Mouse (Mus musculus): ENCODE results near the gene Fam43a.

Fam43a gene

DNA sequence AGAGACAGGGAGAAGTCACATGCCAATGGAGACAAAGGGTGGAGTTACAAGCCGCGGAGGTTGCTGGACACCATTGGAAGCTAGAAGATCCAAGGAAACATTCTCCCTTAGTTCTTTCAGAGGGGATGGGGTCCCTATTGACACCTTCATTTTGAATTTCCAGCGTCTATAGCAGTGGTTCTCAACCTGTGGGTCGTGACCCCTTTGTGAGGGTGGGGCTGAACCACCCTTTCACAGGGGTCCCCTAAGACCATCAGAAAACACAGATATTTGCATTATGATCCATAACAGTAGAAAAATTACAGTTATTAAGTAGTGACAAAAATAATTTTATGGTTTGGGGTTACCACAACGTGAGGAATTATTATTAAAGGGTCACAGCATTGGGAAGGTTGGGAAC, 30.0 kb downstream of the Fam43a start:
- no peak for DNase-seq

DNA sequence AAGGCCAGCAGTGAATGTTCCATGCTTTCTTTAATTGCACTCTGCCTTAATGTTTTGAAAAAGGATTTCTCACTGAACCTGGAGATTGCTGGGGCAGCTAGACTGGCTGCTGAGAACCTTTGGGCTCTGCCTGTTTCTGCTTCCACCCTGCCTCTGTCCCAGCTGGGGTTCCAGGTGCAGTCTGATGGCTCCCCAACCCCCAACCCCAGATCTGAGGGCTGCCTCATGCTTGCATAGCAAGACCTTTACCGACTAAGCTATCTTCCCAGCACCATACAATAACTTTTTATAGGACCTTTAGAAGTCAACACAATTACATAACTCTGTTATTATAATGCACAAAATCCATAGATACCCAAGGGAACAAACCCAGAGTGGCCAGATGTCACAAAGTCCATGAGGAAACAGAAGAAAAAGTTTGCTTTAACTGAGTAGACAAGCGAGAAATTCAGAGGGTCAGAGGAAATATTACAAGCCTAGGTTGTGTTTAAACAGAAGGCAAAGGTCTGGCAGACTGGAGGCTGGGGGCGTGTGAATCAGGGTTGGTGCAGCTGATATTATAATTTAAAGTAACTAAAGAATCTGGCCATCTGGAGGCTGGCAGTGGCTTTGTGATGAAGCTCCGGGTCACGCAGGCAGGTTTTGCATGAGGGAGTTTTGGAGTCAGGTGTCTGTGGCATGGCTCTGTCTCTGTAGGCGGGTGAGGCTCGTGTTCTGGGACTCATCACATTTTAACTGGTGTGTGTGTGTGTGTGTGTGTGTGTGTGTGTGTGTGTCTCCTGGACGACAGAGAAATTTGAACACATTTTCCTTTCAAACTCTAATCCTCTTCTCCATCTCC, 34.6 kb downstream of the Fam43a start:
- no peak for DNase-seq

DNA sequence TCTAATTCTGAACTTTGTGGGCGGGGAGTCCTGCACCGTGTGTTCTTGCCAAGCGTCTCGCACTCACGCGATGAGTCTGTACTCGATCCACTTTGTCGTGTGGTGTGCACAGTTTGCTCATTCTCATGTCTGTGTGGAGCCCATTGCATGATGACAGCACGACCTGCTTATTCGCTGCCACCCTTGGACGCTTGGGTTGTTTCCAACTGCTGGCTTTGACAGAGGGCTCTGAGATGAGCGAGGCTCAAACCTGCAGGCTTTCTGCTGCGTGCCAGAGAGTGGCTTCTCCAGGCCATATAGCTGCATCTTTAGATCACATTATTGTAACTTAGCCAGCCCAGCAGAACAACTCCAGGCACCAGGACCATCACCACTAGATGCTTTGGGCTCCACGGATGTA, 39.1 kb downstream of the Fam43a start:
- peak; percentile 78 to 82 for DNase-seq

DNA sequence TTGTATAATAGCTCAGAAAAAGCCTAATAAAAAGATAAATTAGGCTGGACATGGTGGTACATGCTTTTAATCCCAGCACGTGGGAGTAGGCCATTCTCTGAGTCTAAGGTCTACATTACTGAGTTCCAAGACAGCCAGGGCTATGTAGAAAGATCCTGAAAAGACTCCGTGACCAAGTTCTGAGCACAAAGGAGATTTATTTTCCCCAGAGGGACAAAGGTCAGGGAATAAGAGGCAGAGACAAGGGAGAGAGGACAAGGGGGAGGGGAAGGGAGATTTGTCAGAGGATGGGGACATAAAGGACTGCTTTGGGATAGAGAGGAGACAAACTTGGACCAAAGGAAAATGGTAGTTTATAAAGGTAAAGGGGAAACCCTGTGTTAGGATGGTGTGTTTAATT, 41.1 kb downstream of the Fam43a start:
- DNase-seq = no peak

DNA sequence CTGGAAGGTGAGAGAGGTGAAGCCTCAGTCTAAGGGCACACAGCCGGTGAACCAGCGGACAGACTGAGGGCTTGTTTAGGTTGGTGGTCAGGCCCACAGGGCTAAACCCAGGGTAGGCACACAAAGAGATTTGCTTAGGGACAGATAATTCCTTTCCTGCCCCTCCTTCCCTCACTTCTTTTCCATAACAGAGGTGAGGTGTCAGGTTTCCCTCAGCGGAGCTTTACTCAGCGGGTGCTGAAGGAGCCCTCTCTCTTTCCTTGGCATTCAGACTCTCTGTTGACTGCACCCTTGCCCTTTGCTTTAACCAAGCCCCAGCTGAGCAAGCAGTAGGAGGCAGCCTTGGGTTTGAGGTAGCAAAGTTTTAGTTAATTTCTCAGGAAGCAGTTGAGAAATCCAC, 41.9 kb downstream of the Fam43a start:
- DNase-seq = no peak

DNA sequence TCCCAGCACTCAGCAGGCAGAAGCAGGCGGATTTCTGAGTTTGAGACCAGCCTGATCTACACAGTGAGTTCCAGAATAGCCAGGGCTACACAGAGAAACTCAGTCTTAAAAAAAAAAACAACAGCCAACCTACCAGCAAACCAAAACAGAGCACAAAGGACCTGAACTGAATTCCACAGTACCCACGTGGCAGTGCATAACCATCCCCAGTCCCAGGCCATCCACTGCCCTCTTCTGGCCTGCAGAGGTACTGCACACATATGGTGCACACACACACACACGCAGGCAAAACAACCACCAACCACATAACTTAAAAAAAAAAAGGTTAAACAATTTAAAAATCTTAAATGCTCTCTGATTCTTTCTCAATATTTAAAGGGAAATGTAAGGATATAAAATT, 42.7 kb downstream of the Fam43a start:
- no peak for DNase-seq

DNA sequence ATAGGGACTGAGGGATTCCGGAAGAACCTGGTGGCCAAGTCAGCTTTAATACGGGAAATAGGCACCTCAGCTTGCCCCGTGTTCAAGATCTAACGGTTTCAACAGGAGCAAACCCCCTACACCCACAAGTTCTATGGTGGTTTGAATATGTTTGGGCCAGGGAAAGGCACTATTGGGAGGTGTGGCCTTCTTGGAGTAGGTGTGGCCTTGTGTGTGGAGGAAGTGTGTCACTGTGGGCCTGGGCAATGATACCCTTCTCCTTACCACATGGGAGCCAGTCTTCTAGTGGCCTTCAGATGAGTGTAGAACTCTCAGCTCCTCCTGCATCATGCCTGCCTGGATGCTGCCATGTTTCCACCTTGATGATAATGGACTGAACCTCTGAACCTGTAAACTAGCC, 45.5 kb downstream of the Fam43a start:
- DNase-seq = no peak

DNA sequence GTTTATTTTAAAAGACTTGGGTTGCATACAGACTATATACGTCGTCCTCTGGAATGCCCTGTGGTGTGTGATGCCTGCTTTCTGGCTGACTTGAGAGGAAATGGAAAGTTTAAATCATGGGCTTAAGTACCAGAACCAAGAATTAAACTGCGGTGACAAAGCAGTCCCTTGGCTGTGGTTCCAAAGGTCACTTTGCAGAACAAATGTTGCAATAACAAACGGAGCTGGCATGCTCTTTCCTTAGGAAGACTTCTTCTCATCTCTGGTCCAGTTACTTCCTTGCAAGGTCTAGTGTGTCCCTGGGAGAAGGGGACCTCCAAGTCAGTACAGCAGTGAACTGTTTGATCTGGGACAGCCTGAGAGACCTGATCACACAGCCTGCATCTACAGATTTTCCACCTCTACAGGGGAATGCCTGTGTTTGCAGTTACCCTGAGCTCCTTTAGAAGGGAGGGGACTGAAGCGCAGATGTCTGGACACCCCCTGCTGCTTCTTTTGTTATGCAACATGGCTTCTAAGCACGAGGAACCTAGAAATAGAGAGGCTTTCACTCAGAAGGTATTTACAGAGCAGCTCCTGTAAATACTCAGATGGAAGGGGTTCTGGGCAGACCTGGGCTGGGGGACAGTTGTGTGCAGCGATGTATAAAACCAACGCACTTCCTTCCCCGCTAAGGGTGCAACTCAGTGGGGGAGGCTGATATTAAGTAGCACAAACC, 46.5 kb downstream of the Fam43a start:
- DNase-seq = peak; percentile 35 to 40

DNA sequence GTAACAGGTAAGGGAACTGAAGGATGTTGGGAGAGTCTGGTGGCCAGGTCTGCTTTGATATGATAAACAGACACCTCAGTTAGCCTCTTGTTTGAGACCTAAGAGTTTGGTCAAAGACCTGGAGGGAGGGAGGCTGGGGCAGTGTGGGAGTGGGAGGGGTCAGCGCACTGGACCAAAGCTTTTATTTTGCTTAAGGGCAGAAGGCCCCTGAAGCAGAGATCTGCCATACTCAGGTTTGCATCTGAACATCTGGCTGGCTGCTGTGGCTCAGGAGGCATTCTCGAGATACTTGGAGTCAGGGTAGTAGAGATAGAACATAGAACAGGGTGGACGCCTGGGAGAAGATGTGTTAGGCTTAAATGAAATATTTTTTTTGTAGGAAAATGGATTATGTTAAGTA, 47.3 kb downstream of the Fam43a start:
- DNase-seq = no peak

DNA sequence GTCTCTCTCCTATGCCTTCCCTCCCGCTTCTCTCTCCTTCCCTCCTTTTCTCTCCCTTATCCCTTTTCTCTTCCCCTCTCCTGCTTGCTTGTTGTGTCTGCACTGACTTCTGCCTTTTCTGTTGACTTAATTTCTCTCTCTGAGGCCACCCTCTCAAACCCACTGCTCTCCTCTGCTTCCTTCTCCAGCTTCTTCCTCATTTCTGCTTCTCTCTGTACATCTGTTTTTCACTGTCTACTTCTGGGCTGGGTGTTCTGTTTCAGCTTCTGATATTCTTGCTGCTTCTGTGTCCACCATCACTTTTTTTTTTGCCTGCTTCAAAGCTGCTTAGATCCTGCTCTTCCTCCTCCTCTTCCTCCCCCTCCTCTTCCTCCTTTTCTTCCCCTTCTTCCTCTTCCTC, 51.8 kb downstream of the Fam43a start:
- DNase-seq = no peak

All from cerebellum, postnatal 14 days (tissue).